9 mouse cellular contexts compared by ENCODE assay signal in genomic region chr7:109276622-109277021, GRCm38 (mm10).
DNase-seq lines count a peak whose midpoint lies in the region; ATAC-seq lines count a peak whose summit lies in the region.
"Had no signal": no experiment of that assay in that cellular context is flagged by ENCODE, and none has a peak within 500 bp of the region (broad histone marks: within the 10 kb centered on the region; RNA-seq: fewer than 3 reads in every experiment).

No protein-coding gene starts in this region.

- H3K27me3 ChIP-seq in lung, embryonic 15.5 days, result no peaks in the 10 kb centered on the region
- no peaks in the 10 kb centered on the region for H3K27me3 ChIP-seq in embryonic facial prominence, embryonic 11.5 days (ENCODE audit: control insufficient read depth, insufficient read depth, low read length)
- H3K27me3 ChIP-seq: neural tube, embryonic 13.5 days had no signal

- peak overlapping the region; percentile 76; the same call in 1 of the 2 replicates for H3K27ac ChIP-seq in lung, embryonic 15.5 days
- no peak overlapping the region for H3K27ac ChIP-seq in embryonic facial prominence, embryonic 11.5 days (replicated peaks; ENCODE audit: low read depth, low read length)
- H3K27ac ChIP-seq: neural tube, embryonic 13.5 days had no signal

- WGBS in lung, embryonic 15.5 days, result 29% methylated on average over 3 of the region's 3 CpGs
- 73% methylated on average over 3 of the region's 3 CpGs for WGBS in embryonic facial prominence, embryonic 11.5 days

- DNase-seq in embryo, embryonic 10.5 days (ENCODE audit: low spot score), result peak; percentile 9
- no peak for DNase-seq in embryo, embryonic 10 days (ENCODE audit: low spot score)
- no peak for DNase-seq in lung, postnatal 25 days (ENCODE audit: low spot score)
- peak; percentile 42 for DNase-seq in embryonic facial prominence, embryonic 11.5 days (ENCODE audit: low spot score)
- DNase-seq in lung, postnatal 36 days, result peak; percentile 12
- no peak for DNase-seq in gastrocnemius, postnatal 25 days

- H3K4me1 ChIP-seq in lung, embryonic 15.5 days, result no peaks in the 10 kb centered on the region; the same call in 1 of the 2 replicates
- no peaks in the 10 kb centered on the region; the same call in 1 of the 2 replicates for H3K4me1 ChIP-seq in embryonic facial prominence, embryonic 11.5 days (ENCODE audit: control insufficient read depth, insufficient read depth, low read length)

- H3K9ac ChIP-seq in lung, embryonic 15.5 days, result no peak overlapping the region
- no peak overlapping the region for H3K9ac ChIP-seq in embryonic facial prominence, embryonic 11.5 days (replicated peaks; ENCODE audit: low read length)
- H3K9ac ChIP-seq: neural tube, embryonic 13.5 days had no signal

- no peak overlapping the region for H3K4me2 ChIP-seq in lung, embryonic 15.5 days
- H3K4me2 ChIP-seq in embryonic facial prominence, embryonic 11.5 days (ENCODE audit: low read depth, low read length), result no peak overlapping the region
- H3K4me2 ChIP-seq: neural tube, embryonic 13.5 days had no signal

- H3K4me3 ChIP-seq in lung, embryonic 15.5 days, result no peak overlapping the region
- no peak overlapping the region for H3K4me3 ChIP-seq in embryonic facial prominence, embryonic 11.5 days (ENCODE audit: low read depth, low read length)
- H3K4me3 ChIP-seq: neural tube, embryonic 13.5 days had no signal

- ATAC-seq in lung, embryonic 15.5 days (ENCODE audit: borderline replicate concordance, extremely low read depth, low FRiP score, low TSS enrichment), result peak; percentile 45; the same call in 1 of the 2 replicates
- no peak for ATAC-seq in embryonic facial prominence, embryonic 11.5 days (replicated peaks; ENCODE audit: insufficient number of reproducible peaks, low FRiP score, low TSS enrichment, low read depth)
- no peak for ATAC-seq in activated CD4-positive, CD25-positive, alpha-beta regulatory T cell, adult 4 months

- no peaks in the 10 kb centered on the region for H3K36me3 ChIP-seq in lung, embryonic 15.5 days
- H3K36me3 ChIP-seq in embryonic facial prominence, embryonic 11.5 days (replicated peaks; ENCODE audit: control insufficient read depth, insufficient read depth, low read depth, low read length), result no peaks in the 10 kb centered on the region
- H3K36me3 ChIP-seq: neural tube, embryonic 13.5 days had no signal

- no peaks in the 10 kb centered on the region for H3K9me3 ChIP-seq in lung, embryonic 15.5 days
- H3K9me3 ChIP-seq in embryonic facial prominence, embryonic 11.5 days (replicated peaks; ENCODE audit: control insufficient read depth, low read length), result no peaks in the 10 kb centered on the region
- H3K9me3 ChIP-seq: neural tube, embryonic 13.5 days had no signal

Comparison
In these comparisons a context has a peak if more than half of its experiments do, and no peak if none do; other contexts are left out.
1. DNase-seq: peak in embryo, embryonic 10.5 days (single experiment), embryonic facial prominence, embryonic 11.5 days (single experiment) and lung, postnatal 36 days (single experiment); none in embryo, embryonic 10 days (single experiment), lung, postnatal 25 days (single experiment) and gastrocnemius, postnatal 25 days (single experiment).